In the genomic region with DNA sequence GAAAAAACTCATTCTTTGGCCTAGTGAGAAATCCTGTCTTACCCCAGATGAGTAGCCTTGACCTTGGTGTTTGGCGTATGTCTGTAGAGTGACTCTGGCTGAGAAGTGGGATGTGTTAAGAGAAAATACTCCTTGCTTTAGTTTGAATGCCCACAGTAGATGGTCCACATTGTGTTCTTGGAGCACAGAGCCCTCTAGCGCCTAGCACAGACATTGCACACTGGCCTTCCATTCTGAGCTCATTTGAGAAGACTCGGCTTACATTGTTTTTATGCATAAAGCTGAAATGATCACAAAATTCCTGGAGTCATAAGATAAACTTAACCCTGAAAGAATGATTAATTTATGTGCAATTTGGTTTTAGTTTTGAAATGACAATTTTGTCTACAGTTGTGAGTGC, we compare ENCODE assay signal across 9 mouse cellular contexts.
DNase-seq lines count a peak whose midpoint lies in the region; ATAC-seq and TF ChIP-seq lines count a peak whose summit lies in the region.
"Had no signal": no experiment of that assay in that cellular context is flagged by ENCODE, and none has a peak within 500 bp of the region (broad histone marks: within the 10 kb centered on the region; RNA-seq: fewer than 3 reads in every experiment).

No protein-coding gene starts in this region.

- no peak overlapping the region for H3K9ac ChIP-seq in kidney, embryonic 16.5 days (replicated peaks; ENCODE audit: low read length)
- H3K9ac ChIP-seq in CH12.LX (ENCODE audit: insufficient read depth, low read depth): no peak overlapping the region
- H3K9ac ChIP-seq: limb, embryonic 13.5 days had no signal

- no peaks in the 10 kb centered on the region for H3K79me2 ChIP-seq in CH12.LX (replicated peaks; ENCODE audit: control insufficient read depth, extremely low read depth, insufficient read depth, poor library complexity, severe bottlenecking)

- no peak for ATAC-seq in kidney, embryonic 16.5 days (ENCODE audit: low FRiP score, low TSS enrichment)

- TF ChIP-seq CTCF in CH12.LX (conservative IDR thresholded peaks at IDR 0.05 in 1 of 2, IDR thresholded peaks at IDR 0.05 in 1 of 2; ENCODE audit: low read depth in 2 of 2, low read length in 2 of 2): peak; percentile 84 to 88

- TF ChIP-seq RAD21 in CH12.LX (IDR thresholded peaks at IDR 0.05; ENCODE audit: low read depth, low read length): peak; percentile 76

- H3K4me1 ChIP-seq in kidney, embryonic 16.5 days (ENCODE audit: insufficient read depth, low read length): peaks cover 9% of the 10 kb centered on the region
- peaks cover 0 to 14% of the 10 kb centered on the region in 2 experiments; a peak in 1 of 4 replicates for H3K4me1 ChIP-seq in CH12.LX (ENCODE audit: control insufficient read depth in 1 of 2, insufficient read depth in 2 of 2)

- no peaks in the 10 kb centered on the region for H3K36me3 ChIP-seq in kidney, embryonic 16.5 days (ENCODE audit: insufficient read depth, low read length)
- no peaks in the 10 kb centered on the region for H3K36me3 ChIP-seq in CH12.LX (replicated peaks in 1 of 2; ENCODE audit: control insufficient read depth in 1 of 2, insufficient read depth in 1 of 2, low read length in 1 of 2)
- H3K36me3 ChIP-seq: limb, embryonic 13.5 days had no signal

- dilution Hi-C loops in CH12.LX (cut with MboI; ENCODE audit: extremely low pct_ligation_motif_present, extremely low pct_unique_long_range_greater_than_20kb, low sequenced_read_pairs): no loop called here

- DNase-seq in kidney, adult 9 months: peak; percentile 24
- DNase-seq in 416B (ENCODE audit: low read depth) (peak; percentile 43), CH12.LX (ENCODE audit: extremely low read depth) (peak; percentile 55)
- DNase-seq in embryo, embryonic 10.5 days (ENCODE audit: low spot score): peak; percentile 76
- DNase-seq in lung, postnatal 10 days: peak; percentile 32
- no peak for DNase-seq in spleen, postnatal 10 days (ENCODE audit: low spot score in 2 of 2)

- no peak overlapping the region for H3K4me3 ChIP-seq in kidney, embryonic 16.5 days (ENCODE audit: low read length)
- H3K4me3 ChIP-seq in CH12.LX (replicated peaks in 1 of 3; ENCODE audit: low read depth in 2 of 3, low read length in 2 of 3, poor library complexity in 1 of 3): no peak overlapping the region
- H3K4me3 ChIP-seq: erythroblast, embryonic 14.5 days; limb, embryonic 13.5 days had no signal

- TF ChIP-seq EP300 in CH12.LX (IDR thresholded peaks at IDR 0.05; ENCODE audit: low read length): no peak

- no peak for TF ChIP-seq POLR2A in CH12.LX (IDR thresholded peaks at IDR 0.05; ENCODE audit: low read depth, low read length)

- no peak overlapping the region for H3K27ac ChIP-seq in kidney, embryonic 16.5 days (ENCODE audit: low read length)
- H3K27ac ChIP-seq in CH12.LX (ENCODE audit: insufficient read depth, low read depth): no peak overlapping the region
- H3K27ac ChIP-seq: limb, embryonic 13.5 days had no signal

- WGBS in kidney, embryonic 16.5 days: 61% methylated on average over 3 of the region's 3 CpGs

- in situ Hi-C loops in CH12.LX (cut with MboI; ENCODE audit: low pct_ligation_motif_present, low pct_unique_long_range_greater_than_20kb, low sequenced_read_pairs): no loop called here

- no peaks in the 10 kb centered on the region for H3K9me3 ChIP-seq in kidney, embryonic 16.5 days (ENCODE audit: low read length)
- no peaks in the 10 kb centered on the region for H3K9me3 ChIP-seq in CH12.LX (replicated peaks; ENCODE audit: low read length)
- H3K9me3 ChIP-seq: limb, embryonic 13.5 days had no signal

- no peak overlapping the region for H3K4me2 ChIP-seq in kidney, embryonic 16.5 days (replicated peaks; ENCODE audit: low read depth, low read length)
- no peak overlapping the region for H3K4me2 ChIP-seq in CH12.LX (ENCODE audit: insufficient read depth, low read depth, poor library complexity, severe bottlenecking)
- H3K4me2 ChIP-seq: limb, embryonic 13.5 days had no signal

- no peaks in the 10 kb centered on the region for H3K27me3 ChIP-seq in kidney, embryonic 16.5 days (ENCODE audit: insufficient read depth, low read length)
- no peaks in the 10 kb centered on the region for H3K27me3 ChIP-seq in CH12.LX (replicated peaks)
- H3K27me3 ChIP-seq: limb, embryonic 13.5 days had no signal

TF ChIP-seq in CH12.LX, 34 proteins besides CTCF, POLR2A, EP300 and RAD21:
- no peak for TF ChIP-seq BHLHE40 (IDR thresholded peaks at IDR 0.05; ENCODE audit: low read depth, low read length)
- TF ChIP-seq ZC3H11A (IDR thresholded peaks at IDR 0.05; ENCODE audit: low read depth, low read length): peak; percentile 29; the same call in 1 of the 2 replicates
- TF ChIP-seq MAX (IDR thresholded peaks at IDR 0.05; ENCODE audit: low read length): no peak
- no peak for TF ChIP-seq JUN (IDR thresholded peaks at IDR 0.05; ENCODE audit: insufficient read depth, low read depth, low read length)
- TF ChIP-seq MAFK (IDR thresholded peaks at IDR 0.05; ENCODE audit: insufficient replicate concordance, low read length): no peak
- no peak for TF ChIP-seq MEF2A (IDR thresholded peaks at IDR 0.05; ENCODE audit: borderline replicate concordance, low read depth, low read length)
- no peak for TF ChIP-seq JUND (conservative IDR thresholded peaks at IDR 0.05; ENCODE audit: low read depth, low read length)
- TF ChIP-seq USF2 (conservative IDR thresholded peaks at IDR 0.05; ENCODE audit: low read depth, low read length): no peak
- peak; percentile 79 for TF ChIP-seq SMC3 (IDR thresholded peaks at IDR 0.05; ENCODE audit: low read depth, low read length)
- TF ChIP-seq SIN3A (IDR thresholded peaks at IDR 0.05; ENCODE audit: low read length): no peak
- TF ChIP-seq RCOR1 (conservative IDR thresholded peaks at IDR 0.05; ENCODE audit: low read depth, low read length): no peak
- TF ChIP-seq NELFE (IDR thresholded peaks at IDR 0.05; ENCODE audit: low read depth, low read length): no peak

Comparison
In these comparisons a context has a peak if more than half of its experiments do, and no peak if none do; other contexts are left out.
1. DNase-seq: peak in kidney, adult 9 months (single experiment), 416B (single experiment), CH12.LX (single experiment), embryo, embryonic 10.5 days (single experiment) and lung, postnatal 10 days (single experiment); none in spleen, postnatal 10 days (0 of 2).